Mouse (Mus musculus) cerebellum, adult 18-20 months (tissue): Measurements from ENCODE around the gene Neurod2.

Source experiments
- DNase-seq, 2 experiments: peaks; one replicate each; pipeline ENCODE4 v3.0.0; 2021

Gene Neurod2

DNA sequence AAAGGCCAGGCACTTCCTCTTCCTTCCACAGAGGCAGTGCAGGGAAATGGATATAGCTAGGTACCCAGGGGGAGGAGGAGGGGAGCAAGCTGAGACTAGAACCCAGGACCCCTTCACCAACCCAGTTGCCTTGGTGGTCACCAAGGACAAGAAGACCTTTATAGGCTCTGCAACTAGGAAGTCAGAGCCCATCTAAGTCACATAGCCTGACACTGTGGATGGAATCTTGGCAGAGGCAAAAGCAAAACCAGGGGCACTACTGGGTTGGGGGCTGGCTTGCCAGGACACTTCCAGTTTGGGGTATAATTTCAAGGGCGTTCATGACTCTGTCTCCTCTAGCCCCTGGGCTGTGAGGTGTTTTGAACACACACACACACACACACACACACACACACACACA, 2.0 kb upstream of the Neurod2 start:
- no peak for DNase-seq

DNA sequence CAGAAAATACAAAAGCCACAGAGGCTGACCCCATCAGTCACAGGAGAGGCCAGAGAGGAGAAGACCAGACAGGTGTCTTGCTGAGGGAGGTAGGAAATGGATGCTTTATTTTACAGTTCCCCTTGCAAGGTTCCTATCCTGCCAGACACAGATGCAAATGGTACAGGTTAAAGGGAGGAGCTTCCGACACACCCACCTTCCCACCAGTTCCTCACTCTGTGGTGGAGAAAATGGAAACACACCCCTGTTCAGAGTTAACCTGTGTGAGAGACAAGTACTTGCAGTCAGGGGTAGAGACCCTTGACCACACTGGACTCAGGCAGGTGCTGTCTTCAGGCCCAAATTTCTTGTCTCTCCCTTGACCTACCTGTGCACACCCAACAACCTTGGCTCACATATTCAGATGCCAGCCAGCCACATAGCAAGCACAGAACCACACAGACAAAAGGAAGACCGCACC, 1.3 kb upstream of the Neurod2 start:
- no peak for DNase-seq

DNA sequence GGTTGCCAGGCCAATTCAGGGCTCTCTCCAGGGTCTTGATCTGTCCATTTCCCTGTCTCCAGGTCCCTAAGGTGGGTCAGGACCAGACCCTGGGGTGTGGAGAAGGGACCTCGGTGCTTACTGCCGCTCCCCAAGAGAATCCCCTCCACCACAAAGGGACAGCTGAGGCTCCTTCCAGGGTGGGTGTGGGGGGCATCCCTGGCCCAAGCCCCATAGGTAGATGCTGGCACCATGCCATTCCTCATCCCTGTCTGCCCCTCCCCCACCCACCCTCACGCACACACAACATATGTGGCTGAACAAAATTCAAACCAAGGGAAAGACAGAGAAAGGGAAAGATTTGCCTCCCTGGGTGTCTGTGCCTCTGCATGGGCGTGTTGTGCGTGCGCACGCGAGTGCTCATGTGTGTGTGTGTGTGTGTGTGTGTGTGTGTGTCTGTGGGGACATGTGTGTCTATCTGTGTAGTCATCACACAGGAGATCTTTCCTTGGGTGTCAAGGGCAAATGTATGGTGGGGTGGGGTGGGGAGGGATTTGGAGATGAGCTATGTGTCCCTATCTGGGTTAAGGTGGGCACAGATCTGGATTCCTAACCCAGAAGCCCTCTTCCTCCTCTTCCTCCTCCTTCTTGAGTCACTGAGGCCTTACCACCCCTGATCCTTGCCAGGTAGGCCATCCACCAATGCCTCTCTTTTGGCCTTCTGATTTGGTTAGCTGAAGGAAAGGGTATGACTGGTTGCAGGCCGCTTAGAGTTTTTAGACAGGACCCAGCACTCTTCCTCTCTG, 704 bp upstream of the Neurod2 start:
- DNase-seq: peak in 1 of 2 experiments; percentile 66

DNA sequence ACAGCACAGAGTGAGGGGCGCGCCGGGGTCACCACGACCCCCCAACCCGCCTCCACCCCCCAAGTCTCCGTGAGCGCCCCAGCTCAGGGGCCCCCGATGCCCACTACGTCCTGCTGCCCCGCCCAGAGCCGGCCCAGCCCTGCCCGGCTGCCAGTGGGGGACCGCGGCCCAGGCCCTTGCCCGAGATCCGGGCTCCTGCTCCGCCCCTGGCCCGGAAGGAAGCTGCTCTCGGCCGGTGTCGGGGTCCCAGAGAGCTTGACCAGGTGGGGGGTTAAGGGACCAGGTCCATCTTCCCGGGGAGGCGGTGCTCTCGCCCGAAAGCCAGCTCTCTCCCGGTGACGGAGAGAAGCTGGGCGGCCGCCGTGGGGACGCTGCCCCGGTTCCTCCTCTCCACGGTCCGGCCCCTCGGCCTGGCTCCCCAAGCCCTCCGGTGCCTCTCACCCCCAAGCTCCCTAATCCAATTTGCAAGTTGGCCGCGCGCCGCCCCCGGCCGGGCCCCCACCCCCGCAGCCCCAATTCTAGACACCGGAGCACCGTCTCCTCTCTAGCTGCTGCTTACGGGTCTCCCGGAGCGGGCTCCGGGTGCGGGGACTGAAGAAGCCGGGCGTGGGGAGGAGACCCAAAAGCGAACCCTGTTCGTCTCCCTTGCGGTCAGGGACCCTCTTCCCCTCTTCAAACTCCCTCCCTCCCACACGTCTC, 928 bp downstream of the Neurod2 start:
- peak; percentile 59 to 77 for DNase-seq

DNA sequence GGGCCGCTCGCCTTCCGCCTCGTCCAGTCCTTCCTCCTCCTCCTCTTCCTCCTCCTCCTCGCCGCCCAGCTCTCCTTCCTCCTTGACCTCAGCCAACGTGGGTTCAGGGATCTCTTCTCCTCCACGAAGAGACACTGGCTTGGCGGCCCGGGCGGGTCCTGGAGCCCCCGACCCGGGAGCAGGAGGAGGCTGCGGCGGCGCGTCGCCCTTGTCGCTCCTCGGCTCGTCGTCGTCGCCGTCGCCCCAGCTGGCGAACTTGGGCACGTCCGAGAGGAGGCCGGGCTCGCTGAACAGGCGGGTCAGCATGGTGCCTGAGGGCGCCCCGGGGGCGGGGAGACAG, 1.4 kb downstream of the Neurod2 start:
- peak in 1 of 2 experiments; percentile 78 for DNase-seq

DNA sequence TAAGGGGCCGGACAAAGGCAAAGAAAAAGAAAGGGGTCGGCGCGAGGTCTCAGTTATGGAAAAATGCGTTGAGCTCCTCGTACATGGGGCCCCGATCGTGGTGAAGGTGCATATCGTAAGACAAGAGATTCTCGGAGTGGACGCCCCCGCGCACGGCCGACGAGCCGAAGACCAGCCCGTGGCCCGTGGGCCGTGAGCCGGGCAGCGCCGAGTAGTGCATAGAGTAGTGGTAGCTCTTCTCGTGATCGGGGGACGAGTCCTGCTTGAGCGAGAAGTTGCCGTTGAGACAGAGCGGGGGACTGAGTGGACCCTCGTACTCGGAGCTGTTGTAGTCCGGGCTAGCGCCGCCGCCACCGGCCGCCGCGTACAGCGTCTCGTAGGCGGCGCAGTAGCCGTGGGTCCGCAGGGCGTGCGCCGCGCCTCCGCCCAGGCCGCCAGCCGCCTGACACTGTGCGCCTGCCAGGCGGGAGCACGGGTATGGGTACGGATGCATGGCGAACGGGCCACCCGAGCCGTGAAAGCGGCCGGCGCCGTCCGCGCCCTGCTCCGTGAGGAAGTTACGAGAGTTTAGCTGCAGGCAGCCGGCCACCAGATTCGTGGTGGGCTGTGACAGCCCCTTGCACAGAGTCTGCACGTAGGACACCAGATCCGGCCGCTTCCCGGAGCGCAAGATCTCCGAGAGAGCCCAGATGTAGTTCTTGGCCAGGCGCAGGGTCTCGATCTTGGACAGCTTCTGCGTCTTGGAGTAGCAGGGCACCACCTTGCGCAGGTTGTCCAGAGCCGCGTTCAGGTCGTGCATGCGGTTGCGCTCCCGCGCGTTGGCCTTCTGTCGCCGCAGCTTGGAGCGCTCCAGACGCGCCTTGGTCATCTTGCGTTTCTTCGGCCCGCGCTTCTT, 2.1 kb downstream of the Neurod2 start:
- DNase-seq: peak; percentile 34 to 72

DNA sequence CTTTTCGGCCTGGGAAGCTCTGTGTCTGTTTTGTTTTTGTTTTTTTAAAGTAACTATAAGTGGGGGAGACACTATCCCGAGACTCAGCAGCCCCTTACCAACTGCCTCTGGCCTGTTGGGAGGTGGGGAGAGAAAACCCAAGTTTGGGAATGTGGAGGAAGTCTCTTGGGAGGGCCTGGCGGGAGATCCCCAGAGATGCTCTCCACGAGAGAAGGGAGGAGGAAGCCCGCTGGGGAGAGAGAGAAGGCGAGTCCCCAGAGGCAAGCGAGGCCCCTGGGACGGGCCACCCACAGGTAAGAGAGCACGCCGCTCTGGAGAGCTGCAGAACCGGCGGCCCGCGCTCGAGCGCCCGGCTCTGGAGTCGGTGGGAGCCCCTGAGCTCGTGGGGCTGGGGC, 2.7 kb downstream of the Neurod2 start:
- peak in 1 of 2 experiments; percentile 21 for DNase-seq

DNA sequence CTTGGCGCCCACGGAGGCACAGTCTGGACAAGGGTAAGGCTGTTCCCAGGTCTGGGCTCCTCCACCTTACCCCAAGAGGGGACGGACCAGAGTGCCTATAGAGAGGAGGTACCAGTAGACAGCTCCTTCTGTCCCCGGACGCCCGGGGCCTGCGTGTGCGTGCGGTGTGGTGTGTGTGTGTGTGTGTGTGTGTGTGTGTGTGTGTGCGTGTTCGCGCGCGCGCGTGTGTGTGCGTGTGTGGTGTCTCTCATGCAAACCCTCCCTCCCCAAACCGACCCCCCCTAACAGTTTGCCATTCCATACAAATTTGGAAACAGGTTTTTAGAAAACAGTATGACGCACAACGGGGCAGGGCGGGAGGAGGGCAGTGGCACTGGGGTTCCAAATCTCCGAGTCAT, 3.6 kb downstream of the Neurod2 start:
- DNase-seq: peak; percentile 46 to 51

DNA sequence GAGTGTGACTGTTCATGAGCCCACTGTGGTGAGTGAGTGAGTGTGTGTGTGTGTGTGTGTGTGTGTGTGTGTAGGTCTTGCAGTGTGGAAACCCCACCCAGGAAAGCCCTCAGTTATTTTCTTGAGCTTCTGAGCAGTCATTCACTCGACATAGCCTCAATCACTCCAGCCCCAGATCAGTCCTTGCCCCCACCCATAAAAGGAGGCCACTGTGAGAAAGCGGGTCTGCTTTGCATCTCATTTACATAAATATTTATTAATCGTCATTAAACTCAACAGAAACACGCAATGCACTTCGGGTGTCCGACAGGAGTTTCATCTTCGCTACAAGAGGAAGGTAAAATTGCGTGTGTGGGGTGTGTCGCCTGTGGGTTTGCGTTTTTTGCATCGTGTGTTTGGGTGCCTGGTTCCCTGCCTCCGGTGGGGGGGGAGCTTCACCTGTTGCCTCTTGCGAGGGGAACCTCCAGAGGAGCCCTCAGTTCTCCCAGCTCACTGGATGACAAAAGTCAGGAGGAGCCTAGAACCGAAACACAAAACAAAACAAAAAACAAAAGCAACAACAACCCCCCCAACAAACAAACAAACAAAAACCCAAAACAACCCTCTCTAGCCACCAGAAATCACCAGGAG, 4.1 kb downstream of the Neurod2 start:
- DNase-seq: peak; percentile 35 to 57

DNA sequence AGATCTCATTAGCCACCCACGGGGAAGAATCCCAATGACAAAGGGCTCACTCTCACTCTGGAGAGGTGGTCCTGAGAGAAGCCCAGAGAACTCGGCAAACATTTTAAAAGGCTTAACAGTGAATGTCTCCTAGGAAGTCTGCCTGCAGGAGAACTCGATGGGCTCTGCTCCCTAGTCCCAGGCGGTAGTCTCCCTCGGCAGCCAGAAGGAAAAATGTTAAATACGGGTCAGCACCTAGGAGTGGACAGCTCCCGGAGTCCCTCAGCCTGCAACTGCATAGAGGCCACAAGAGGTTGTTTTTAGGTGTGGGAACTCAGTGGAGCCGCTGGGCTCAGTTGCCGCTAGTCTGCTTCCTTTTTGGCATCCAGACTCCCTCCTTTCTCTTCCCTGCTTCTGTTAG, 5.5 kb downstream of the Neurod2 start:
- peak; percentile 22 to 49 for DNase-seq

DNA sequence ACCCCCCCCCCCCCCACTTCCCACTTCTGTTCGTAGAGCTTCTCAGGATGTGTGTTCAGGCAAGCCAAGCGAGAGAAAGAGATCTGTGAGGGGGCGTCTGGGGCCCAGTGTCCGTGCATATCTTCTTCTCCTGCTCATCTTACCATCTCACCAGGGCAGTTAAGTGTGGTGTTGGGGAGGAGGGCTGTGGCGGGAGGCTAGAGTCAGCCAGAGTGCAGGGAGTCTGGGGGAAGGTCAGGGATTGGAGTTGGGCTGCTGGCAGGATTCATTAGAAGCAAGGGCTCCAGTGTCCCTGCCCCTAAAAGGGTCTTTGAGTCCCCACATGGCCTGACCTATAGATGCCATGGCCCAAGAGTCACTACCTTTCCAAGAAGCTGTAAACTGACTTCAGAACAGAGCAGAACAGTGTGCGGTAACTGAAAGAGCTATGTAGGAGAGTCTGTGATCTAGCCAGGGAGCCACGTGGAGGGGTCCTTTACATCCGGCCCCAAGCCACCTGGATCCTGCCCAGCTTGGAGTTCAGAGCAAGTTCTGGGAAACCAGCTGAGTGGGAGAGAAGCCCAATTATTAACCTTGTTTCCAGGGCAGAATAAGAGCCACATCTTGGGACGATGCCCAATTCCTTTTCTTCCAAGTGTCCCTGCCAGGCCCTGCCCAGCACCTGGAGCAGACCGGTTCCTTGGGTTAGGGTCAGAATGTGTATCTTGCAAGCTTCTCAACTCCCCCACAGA, 6.1 kb downstream of the Neurod2 start:
- peak; percentile 44 to 52 for DNase-seq

DNA sequence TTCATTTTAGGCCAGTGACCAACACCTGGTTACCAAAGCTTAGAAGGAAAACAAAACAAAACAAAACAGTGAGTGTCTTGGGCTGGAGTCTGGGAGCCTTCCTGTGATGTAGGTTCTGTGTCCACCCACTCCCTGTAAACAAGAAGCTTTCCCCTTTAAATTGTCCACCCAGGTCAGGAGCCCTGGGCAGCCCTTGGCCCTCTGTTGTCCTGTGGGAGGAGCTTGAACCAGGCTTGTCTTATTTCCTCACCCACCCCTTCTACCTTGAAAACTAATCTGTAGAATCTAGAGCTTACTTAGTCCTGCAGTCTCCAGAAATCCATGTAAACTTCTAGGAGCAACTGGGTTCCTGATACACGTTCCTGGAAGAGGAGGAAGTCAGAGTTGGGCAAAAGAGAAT, 7.3 kb downstream of the Neurod2 start:
- DNase-seq: peak; percentile 44 to 47

DNA sequence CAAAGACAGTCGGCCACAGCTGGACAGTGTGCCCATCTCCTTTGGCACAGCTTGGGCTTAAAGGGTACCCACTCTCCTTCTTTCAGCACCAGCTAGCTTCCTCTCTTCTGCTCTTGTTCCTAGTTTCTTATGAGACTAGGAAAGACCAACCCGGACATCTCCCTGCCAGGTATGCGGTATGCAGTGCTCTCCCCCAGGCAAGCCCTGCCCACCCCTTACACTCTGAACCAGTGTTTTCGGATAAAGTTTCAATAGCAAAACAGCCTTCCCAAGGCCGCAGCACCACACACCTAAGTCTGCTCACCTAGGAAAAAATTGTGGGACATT, 7.8 kb downstream of the Neurod2 start:
- DNase-seq: peak in 1 of 2 experiments; percentile 45

DNA sequence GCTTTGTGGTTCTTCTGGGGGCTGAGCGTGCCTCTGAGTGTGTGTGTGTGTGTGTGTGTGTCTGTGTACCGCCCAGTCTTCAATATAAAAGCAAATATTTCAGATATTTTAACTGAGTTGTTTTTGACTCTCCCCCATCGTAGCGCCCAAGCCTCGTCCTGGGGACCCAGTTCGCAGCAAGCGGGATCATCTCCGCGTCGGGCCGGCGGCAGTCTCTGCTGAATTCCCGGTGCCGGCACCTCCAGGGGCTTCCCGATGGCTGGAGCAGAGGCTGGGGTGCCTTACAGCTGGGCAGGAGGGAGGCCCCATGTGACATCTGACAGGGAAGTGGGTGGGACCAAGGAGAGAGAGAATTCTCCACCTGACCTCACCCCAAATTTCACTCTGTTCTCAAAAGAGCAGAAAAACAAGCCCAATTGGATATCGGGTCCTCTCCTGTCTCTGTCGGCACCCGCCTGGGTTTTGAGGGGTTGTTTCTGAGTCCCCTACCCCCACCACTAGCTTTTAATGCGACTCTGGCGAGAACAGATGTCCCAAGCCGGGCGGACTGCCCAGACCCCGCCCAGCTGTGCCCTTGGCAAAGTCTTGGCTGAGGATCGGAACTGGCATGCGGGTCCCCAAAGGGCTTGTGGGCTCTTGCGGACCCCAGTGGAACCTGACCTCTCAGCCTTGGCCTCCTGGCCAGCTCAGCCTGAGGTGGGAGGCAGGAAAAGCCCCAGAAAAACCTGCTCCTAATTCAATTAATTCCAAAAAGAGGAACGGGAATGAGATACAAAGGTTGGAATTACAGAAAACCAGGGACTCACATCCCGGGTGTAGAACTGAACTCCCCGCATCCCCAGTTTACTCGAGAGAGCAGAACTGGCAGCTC, 8.4 kb downstream of the Neurod2 start:
- DNase-seq: peak; percentile 51 to 69

DNA sequence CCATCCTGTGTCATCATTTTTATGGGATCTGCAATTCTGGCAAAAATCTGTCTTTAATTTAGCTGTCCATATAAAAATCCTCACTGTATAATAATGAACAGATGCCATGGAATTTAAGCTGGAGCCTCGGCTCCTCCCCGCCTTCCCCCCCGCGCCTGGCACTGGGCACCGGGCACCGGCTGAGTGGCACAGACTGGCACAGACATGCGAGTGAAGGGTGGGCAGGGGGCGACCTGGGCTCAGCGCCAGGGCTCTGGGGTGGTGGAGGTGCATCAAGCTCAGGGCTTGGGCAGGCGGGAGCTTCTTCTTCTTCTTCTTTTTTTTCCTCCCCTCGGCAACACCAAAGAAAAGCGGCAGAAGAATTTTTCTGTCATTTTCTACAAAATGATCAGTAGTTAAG, 9.1 kb downstream of the Neurod2 start:
- peak; percentile 68 for DNase-seq

DNA sequence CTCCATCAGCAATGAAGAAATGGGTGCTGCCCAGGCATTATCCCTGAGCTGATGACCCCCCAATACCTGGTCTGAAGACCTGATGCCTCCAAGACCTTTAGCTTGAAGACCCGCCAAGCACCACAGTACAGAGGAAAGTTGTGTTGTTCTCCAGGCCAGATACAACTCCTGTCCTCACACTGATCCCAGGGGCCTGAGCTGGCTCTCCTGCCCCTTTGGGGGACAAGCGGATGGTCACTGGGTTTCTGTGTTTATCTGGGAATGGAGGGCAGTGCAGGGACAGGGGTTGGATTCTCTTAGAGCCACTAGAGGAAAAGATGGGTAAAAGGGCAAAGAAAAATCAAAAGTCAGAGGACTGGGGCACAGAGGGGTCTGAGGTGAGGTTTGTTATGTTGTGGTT, 9.5 kb downstream of the Neurod2 start:
- no peak for DNase-seq

DNA sequence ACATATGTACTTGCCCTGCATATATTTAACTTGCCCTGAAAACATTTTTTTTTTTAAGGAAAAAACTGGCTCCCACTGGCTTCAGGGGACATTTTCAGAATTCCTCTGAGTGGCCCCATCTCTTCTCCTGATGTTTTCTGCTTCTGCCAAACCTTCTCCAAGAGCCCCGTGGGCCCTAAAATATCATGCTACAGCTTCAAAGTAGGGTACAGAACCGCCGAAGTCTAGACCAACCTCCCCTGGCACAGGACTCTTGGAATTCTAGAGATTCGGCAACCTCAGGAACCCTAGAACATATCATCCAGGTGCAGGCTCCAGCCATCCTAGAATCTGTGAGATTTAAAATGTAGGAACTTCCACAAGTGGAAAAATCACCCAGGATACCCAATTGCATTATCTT, 9.9 kb downstream of the Neurod2 start:
- peak in 1 of 2 experiments; percentile 44 for DNase-seq

DNA sequence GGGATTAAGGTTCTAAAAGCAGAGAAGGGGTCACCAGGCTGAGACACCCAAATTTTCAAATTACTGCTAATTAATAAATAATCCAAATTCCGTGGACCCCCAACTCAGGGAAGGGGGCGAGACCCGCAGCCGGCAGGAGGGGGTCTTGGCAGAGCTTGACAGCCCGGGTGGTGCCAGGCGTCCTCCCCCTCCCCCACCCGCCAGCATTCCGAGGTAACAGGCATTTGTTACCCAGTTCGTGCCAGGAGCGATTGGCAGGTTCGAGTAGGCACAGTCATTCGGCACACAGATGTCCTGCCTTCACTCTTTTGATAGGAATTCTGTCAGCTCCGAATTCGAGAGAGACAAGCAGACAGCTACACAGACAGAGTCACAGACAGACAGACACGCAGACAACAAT, 10.3 kb downstream of the Neurod2 start:
- peak; percentile 60 to 64 for DNase-seq

DNA sequence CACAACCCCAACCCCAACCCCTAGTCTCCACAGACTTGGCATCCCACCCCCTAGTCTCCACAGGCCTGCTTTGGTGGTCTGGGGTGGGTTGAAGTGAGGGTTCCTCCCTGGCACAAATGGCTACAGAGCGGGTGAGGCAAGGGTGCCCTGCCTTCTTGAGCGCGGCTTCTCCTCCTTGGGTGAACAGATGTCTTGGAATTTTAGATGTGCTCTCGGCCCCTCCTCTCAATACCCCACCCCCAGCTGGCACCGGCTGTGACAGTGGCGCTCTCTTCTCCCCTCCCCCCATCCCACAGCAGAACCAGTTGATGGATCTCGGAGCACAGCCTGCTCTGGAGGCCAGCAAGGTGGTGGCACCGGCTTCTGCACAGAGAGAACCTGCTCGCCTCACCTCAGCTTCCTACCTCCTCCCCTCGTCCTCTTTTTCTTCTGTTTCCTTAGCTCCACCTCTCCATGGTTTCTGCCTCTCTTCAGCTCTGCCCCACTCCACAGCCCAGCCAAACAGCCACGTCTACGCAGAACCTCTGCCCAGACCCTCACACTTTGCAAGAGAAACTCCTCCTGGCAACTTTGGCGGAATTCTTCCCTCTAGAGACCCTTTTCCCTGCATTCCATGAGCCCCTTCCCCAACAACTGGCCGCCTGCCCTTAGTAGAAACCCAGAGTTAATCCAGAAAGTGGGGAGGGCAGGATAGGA, 10.9 kb downstream of the Neurod2 start:
- peak; percentile 39 to 47 for DNase-seq

DNA sequence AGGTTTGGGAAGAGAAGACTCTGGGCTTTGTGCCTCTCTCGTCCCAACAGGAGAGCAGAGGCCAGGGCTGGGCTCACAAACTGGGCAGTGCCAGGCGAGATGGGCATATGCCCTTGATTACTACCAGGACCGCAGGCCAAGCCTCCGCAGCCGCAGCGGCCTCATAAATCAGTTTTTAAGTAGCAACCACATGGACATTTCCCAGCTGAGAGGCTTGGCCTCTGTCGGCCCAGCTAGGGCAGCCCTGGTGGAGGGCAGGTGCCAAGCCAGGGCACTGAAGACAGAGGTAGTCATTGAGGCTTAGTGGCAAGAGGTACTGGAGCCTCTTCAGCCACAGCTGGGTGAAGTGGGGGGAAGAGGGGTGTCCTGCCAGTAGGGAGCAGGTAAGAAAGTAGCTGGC, 12.0 kb downstream of the Neurod2 start:
- peak in 1 of 2 experiments; percentile 26 for DNase-seq
